Mouse (Mus musculus) gastrocnemius, adult 8-10 months (tissue): ENCODE measurements around the gene Lrmda. TPM values are rescaled to one million over a fixed set of nuclear protein-coding genes. Genes with fewer than 3 reads are reported as not detected.

Source experiments
- DNase-seq, 2 experiments: peaks; one replicate each; pipeline ENCODE4 v3.0.0; 2022; ENCODE audit warnings: low spot score in 2 of 2
- total RNA-seq, 4 experiments: library from RNA; stranded (reverse); gene quantifications; 2 replicates each; pipeline ENCODE4 v1.2.4; 2022

Lrmda gene
- total RNA-seq, 4 experiments from 2014 or later, result 2.2 to 3.2 (median 2.6) TPM

DNA sequence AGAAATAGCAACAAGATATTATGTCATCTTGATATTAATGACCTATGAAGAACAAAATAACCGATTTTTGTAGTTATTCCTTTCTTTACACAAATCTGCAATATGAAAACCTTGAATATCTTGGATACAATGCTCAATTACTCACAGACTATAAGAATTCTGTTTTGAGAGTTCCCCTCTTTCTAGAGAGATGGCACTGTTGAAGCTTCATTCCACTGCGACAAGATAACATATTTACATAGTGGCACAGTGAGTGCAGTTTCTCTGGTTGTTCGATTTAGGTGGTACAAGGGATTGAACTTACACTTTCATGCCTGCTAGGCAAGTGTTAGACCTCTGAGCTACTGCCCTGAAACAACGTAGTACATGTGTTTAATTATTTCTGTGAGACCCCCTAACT lies 362.6 kb downstream of the Lrmda start:
- no peak for DNase-seq

DNA sequence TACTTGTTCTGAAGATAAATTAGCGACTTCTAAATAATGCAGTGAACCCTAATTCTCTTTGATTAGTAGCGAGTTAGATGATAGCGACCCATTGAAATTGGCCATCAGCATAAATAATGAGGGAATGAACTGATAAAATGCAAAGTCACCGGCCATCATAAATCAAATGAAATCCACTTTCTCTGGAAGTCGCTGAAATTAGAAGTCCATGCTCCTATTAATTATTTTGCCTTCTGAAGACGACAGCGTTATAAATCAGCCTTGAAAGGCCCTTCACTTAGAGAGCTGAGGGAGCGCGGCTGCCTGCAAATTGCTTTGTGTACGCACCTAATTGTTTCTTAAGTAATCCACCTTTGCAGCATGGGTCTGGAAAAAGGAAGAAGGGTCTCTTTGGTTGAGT lies 374.1 kb downstream of the Lrmda start:
- DNase-seq, result no peak

DNA sequence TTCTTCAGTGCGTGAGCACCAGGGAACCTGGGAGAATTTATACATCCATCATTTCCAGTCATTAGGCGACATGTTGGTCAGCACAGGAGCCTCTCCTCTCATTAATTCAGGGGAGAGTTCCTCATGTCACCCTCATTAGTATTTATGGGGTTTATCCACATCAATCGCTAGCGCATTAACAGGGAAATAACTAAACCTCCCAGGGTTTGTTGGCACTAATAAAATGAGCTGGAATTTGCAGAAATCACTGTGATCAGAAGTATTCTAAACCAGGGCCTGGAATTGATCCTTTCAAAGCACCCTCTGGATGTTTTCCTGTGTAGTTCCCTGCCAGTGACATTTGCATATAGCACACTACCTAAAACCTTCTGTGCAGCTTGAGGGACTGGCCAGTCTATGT lies 382.9 kb downstream of the Lrmda start:
- DNase-seq, result no peak

DNA sequence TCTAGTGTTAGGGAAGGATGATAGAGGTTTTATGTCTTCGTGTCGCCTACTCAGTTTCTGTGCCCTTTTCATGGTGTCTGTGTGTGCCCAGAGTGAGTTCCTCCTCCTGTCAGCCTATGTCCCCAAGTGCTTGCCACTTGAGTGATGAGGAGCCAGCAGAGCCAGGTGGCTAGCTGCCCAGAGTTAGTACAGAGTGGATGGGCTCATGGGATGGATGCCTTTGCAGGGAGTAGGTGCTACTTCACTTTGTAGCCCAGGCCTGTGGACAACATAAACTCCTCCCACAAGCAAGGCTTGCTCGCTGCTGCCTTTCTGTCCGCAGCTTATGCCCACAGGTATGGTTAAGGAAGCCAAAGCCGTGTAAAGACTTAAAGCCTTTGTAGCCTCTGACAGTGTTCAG lies 387.1 kb downstream of the Lrmda start:
- DNase-seq, result peak in 1 of 2 experiments; percentile 15

DNA sequence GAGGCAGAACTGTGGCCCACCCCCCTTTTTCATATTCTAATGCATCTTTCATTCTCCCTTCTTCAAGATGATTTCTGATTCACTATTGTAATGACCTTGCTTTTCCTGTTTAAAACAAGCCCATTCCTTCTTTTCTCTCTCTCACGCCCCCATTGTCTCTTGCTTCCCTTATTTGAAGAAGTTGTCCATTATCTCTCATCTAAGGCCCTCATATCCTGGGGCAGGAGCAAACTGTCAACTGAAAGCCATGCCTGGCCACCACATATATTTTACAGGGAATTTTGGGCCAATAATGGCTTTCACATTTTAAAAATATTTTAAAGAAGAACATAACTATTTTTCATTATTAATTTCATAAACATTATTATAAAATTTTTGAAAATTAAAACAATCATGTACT lies 391.3 kb downstream of the Lrmda start:
- no peak for DNase-seq

DNA sequence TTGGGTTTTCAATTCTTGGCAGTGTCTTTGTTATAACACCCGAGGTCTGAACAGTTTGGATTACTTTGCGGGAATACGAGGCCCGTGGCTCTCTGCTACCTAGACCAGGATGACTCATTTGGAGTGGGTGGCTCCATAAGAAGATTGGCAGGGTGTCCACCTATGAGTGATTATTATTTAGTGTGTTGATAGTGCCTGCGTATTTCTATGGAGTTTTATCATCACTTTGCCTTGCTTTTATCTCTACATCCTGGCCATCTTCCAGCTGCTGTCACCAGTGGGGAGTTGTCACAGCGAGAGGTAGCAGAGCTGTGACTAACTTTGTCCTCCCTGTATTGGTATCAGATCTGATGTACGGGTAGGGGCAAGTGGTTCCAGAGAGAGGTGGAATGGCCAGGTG lies 393.7 kb downstream of the Lrmda start:
- no peak for DNase-seq

DNA sequence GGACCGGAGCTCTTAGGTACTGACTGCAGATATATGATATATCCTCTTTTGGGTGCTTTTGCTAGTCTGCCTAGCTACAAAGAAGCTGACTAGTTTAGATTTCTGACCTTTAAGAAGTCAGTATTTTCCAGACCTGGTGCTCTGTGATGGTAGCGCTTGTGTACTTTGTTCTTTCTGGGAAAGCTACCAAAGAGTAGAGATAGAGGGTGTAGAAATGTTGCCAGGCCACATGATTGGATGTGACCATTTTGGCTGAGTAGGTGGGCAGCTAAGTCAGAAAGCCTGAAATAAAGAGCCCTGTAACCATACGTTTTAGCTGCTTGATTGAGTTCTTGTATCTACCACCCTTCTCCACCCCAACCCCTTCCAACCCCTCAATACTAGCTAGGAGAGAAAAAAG lies 398.2 kb downstream of the Lrmda start:
- no peak for DNase-seq

DNA sequence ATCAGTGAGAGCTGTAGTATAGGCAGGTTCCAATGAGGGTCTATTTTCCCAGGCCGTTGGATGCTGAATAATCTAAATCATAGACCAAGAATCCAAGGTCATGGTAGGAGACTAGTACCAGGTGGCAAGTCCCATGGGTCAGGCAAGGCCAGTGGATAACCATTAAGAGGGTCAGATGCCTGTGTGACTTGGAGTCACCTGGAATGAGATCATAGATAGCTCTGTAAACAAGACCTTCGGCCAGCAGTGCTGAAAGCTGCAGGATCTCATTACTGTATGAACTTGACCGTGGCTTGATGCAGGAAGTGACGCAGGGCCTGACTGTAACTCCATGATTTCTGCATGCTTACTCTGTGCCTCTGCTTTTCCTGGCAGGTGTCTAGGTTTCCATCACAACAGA lies 402.2 kb downstream of the Lrmda start:
- DNase-seq, result no peak

DNA sequence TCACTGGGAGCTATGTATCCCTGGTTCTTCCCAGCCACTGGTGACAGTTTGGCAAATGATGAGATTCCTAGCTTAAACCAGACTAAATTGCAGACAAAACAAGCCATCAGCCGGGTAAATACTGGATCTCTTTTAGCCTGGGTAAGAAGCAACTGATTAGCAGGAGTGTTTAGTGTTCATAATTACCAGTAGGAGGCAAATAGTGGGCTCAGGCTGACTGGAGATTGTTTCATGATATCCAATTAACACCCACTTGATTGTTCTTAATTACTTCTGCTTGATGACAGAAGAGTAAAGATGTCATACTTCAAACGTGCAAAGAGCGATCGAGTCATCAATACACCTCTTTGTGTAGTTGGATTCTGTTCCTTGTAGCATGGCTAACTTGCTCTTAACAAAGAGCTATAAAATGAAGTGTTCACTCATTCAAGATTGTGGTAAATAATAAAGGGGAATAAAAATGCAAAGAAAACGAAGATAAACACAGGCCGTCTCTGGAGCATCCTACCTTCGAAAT lies 405.6 kb downstream of the Lrmda start:
- no peak for DNase-seq

DNA sequence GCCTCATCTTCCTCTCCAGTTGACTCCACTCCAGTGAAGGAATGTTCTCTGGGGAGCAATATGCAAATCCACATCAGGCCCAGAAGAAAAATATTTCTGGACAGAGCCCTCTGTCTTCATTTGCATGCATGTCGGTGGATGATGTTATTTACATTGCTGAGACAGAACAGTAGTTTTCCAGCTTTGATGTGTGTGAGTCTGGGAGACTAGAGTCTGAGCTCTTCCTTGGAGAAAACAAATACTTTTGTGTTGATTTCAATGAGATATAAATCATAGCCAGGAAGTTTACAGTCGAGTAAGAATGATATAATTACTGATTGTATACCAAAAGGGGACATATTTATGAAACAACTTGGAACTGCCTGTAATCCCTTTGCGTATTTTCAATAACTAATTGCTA lies 415.9 kb downstream of the Lrmda start:
- no peak for DNase-seq

DNA sequence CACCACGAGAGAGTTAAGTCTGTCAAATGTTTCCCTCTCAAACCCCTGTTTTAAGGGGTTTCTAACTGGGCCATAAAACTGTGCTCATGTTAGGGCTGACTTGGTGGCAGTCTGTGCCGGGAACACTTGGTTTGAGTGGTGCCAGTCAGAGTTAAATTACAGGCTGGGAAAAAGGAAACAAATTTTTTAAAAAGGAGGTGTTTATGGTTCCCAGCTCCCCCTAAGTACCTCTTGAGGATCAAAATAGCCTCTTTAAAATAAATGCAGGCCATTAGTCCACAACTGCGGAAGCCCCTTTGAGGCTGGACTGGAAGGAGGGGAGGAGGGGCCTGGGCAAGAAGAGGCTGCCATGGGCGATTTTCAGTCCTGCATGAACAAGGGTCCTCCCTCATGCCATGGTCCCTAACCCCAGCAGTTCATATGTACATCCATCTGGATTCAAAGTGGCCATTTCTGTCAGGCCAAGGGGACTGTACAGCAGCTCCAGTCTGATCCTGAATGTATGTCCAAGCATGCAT lies 416.4 kb downstream of the Lrmda start:
- DNase-seq, result no peak

DNA sequence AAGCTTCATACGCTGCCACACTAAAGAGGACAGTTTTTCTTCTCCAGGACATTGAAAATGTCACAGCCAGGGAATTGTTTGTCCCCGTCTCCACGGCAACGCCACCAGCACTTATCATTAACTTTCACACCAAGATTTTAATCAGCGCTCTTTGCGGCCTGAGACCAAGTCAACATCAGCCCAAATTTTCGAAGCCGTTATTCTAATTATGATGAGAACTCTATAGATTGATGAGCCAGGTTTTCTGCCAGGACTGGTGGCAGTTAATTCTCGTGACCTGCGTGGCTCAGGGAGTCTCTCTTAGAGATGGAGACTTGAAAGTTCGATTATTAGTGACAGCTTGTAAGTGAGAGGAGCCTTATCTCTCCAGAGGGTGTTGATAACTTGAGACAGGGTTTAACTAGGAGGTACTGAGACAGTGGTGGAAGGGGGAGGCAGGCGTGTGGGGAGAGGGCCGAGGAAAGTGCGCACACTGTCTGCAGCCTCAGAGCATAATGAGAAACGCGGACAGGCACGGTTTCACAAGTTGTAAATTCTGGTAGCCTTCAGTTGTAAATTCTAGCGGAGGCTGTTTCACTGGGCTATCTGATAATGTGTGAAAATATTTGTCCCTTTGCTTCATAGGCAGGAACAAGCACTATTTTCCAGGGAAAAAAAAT lies 421.0 kb downstream of the Lrmda start:
- DNase-seq, result no peak

DNA sequence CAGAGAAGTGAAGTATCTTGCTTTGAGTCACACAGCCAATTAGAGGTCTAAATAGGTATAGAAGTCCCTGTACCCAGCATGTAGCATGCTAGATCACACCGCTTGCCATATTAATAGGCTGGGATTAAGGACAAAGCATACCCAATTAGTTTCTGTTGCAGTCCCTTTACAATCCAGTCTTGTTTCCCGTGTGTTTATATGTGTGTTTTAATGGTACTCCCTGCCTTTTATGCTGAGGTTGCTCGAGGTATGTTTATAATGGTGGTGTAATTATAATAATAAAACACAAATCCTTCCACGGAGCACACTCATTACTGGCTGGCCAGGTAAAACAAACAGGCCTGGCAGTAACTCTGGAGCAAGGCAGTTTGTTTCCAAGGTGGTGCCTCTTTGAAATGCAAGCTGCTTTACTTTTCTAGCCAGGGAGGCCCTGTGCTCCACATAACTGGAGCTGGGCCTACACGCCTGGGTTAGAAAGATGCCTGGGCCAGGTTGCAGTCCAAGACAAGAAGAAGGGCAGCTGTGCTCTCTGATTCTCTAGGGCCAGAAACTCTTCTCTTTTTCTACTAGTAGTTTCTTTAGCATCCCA lies 422.4 kb downstream of the Lrmda start:
- peak in 1 of 2 experiments; percentile 10 for DNase-seq

DNA sequence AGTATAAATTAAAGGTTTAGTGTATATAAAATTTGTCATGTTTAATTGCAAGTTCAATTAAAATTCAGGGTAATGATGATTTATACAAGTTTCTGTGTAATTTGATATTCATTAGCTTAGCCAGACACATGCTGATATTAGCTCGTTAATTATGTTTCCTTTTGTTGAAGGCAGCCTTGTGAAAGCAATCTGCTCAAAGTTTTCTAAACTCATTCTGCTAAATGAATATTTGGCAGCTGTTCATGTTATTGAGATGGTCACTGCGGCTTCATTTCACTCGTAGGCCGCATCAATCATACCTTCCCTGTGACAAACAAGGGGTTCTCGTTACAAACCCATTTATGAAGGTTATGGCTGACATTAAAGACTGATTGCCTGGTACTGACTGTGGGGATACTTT lies 423.2 kb downstream of the Lrmda start:
- DNase-seq, result no peak

DNA sequence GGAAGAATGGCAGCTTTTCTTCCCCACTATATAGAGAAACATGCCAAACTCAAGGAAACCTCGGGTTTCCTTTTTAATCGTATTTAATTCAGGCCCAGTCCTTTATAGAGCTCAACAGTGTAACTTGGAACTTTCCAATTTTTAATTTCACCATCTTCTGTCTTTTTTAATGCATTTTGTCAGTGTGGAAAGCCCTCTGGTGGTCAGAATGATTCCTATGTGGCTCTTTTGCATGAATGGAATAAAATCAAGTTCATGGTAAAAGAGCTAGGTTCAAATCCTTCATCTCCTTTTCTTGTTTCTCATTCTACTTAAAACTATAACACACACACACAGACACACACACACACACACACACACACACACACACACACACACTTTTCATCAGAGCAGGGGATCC lies 425.0 kb downstream of the Lrmda start:
- no peak for DNase-seq

DNA sequence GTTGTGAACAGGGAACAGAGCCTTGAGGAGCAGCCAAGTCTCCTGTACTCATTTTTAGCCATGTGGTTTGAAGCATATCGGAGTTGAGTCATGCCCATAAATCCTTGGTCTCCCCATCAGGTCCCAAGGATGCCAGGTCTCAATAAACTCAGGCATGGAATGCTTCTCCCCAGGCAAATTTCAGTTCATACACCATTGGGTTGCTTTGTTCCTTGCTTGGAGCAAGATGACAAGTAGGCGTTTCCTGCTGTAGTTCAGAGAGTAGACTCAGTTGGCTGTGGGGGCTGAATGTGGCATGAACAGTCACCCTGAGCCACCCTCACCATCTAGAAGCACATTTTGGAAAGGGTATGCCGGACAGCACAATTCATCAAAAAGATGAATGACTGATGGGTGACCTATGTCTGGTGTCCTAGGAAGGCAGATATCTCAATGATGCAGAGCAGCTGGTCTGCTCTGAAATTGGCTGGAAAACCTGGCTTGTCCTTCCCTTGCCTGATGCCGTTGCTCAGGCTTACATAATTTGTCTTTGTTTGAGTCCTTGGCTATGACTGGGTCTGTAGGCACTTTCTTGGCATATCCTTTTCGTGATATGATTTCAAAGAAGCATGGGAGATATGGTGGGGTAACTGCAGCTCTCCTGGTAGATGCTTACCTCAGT lies 425.8 kb downstream of the Lrmda start:
- DNase-seq, result no peak

DNA sequence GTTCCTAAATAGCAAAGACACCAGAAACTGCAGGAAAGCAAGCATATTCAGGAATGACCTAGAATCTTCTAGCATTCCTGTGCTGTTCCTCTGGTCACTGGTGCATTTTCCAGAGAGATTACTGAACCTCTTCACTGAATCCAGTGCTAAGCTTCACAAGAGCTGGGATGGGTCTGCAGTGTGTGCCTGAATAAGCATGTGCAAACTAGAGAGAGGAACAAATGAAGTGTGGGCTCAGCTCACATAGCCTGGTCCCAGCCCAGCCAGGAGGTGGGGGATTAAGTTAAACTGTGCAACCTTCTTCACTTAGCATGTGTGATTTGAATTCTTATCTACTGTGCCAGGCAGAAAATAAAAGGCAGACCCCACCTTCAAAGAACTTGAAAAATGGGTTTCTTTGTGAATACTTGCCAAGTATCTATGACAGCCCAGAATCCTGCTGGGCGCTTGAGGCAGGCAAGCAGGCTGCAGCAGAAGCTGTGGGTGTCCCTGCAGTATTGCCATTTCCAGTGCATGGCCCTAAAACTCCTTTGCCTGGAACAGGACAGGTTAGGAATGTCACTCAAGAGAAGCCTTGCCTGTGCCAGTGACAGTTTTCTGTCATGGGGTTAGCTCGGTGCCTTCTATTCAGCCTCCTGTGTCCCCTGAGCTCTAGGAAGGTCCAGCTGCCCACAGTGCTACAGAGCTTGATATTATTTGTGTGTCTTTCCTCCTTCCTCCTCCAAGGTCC lies 426.5 kb downstream of the Lrmda start:
- DNase-seq, result no peak

DNA sequence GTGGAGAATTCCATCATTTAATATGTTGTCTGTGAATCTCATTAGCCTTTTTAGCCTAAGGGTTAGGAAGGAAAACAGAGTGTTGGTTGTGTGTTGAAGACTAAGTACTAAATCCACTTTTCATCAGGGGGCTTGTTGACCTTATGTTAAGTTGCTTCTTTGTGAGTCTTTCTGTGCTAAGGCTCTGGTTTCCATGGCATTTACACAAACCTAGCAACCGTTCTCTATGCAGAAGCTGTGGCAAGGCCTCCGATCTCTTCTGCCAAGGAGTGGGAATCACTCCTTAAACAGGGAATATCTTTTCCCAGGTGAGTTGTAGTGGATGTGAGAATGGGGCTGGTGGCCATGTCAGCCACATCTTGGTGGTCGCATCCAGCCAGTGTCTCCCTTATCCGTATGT lies 432.1 kb downstream of the Lrmda start:
- no peak for DNase-seq

DNA sequence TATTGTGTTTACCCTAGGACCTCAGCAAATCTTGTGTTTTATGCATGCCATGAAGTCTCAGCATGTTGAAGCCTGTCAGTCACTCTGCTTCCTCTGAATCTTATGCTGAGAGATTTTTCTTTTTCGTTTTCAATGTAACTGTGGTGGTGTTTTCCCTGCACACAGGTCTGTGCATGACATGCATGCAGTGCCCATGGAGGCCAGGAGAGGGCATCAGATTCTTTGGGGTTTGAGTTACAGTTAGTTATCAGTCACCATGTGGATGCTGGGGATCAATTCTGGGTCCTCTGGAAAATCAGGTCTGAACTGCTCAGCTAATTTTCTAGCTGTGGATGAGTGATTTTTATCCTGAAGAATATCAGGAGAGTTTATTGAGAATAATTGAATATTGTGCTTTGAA lies 444.8 kb downstream of the Lrmda start:
- no peak for DNase-seq

DNA sequence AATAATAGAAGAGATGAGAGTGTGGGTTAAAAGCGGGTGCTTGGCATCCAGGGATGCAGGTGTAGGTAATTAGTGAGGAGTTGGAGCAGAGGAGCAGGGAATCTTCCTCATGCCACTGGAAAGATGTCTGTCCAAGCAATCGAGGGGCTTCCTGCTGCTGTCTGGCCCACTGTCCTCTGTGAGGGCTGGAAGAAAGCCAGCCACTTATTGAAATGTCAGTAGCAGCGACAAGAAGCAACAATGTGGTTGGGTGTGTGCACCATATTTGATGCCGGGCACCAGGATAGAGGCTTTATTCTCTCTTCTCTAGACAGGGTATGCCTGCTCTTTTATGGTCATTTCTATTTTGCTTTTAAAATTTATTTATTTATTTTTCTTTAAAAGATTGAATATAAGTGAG lies 451.5 kb downstream of the Lrmda start:
- DNase-seq, result no peak

DNA sequence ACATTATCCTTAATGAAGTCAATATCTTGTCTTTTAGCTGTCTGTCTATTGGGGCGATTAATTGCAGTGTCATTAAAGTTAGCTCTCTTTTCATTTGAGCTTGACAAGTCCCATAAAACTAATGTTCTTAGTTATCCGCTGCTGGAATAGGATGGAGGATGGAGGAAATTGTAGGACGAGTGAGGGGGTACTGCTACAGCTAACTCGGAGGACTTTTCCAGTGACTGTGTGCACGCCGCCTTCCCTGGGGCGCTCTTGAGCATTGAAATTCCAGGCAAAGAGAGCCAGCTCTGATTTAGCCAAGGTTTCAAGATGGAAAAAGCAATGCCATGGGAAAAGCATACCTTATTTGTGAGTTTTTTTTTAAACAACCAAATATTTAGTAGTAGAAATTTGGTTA lies 453.9 kb downstream of the Lrmda start:
- no peak for DNase-seq

DNA sequence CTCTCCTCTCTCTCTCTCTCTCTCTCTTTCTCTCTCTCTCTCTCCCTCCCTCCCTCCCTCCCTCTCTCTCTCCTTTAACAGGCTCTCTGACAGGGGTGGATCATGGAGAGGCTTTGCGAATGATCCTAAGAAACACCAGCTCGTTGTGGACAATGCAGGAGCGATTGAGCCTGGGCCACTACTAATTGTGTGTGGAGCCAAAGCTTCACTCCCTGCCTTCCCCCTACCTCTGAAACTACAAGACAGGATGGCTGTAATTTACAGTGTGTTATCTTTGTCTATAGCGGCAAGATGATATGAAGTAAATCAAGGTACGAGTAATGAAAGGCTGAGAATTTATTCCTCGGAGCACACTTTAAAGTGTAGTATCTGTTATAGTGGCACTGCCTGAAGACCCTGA lies 454.5 kb downstream of the Lrmda start:
- no peak for DNase-seq
